Comparison of ENCODE assay signal across 14 mouse cellular contexts in the genomic region with DNA sequence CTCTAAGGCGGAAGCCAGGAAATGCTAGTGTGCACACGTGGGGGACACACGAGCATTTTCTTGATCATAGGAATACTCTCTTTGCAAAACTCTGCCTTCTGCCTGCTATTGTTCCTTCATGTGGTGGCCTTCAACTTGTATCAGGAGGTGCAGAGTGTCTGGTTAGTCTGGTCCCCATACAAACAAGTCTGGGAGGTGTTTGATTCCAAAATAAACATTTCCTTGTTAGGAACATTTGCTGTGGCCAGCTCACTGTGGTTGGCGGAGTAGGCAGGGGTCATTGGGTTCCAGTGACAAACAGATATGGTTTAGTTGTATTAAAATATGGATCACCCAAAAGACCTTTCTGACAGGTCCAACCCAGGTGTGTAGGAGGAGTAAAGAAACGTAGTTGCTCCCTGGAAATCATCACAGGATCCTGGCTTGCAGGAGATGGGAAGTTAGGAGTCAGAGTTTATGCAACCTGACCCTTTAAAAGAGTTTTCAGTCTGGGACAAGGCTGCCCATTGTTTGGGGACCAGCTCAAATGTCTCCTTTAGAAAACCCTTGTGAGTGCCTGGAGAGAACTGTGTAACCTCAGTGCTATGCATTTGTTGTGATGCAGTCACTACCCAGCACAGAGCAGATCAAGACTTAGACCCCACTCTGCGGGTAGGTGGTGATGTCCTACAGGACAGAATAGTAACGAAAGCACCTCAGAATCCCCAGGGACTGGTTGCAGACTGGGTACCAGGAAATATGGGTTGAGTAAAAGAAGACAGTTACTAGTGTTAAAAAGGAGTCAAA. TPM values are rescaled to one million over a fixed set of nuclear protein-coding genes. Genes with fewer than 3 reads are reported as not detected.
A peak's percentile ranks its signal among the peaks of the same experiment; 100 is the strongest.
DNase-seq lines count a peak whose midpoint lies in the region; ATAC-seq and TF ChIP-seq lines count a peak whose summit lies in the region.
"Had no signal": no experiment of that assay in that cellular context is flagged by ENCODE, and none has a peak within 500 bp of the region (broad histone marks: within the 10 kb centered on the region; RNA-seq: fewer than 3 reads in every experiment).

No protein-coding gene starts in this region.

- H3K4me3 ChIP-seq in hindbrain, embryonic 10.5 days = no peak overlapping the region
- H3K4me3 ChIP-seq in hindbrain, embryonic 12.5 days = no peak overlapping the region
- no peak overlapping the region for H3K4me3 ChIP-seq in lung, postnatal 0 days (ENCODE audit: low read depth, low read length)
- no peak overlapping the region for H3K4me3 ChIP-seq in stomach, postnatal 0 days (ENCODE audit: low read depth, low read length)
- H3K4me3 ChIP-seq in midbrain, embryonic 10.5 days = no peak overlapping the region
- H3K4me3 ChIP-seq: hindbrain, embryonic 13.5 days; megakaryocyte, embryonic 14.5 days; myocyte had no signal

- 63% methylated on average over 7 of the region's 7 CpGs for WGBS in hindbrain, embryonic 10.5 days
- WGBS in hindbrain, embryonic 12.5 days = 62% methylated on average over 7 of the region's 7 CpGs
- WGBS in lung, postnatal 0 days = 45% methylated on average over 7 of the region's 7 CpGs
- WGBS in stomach, postnatal 0 days = 41% methylated on average over 7 of the region's 7 CpGs
- WGBS in midbrain, embryonic 10.5 days = 81% methylated on average over 7 of the region's 7 CpGs

- no peaks in the 10 kb centered on the region for H3K27me3 ChIP-seq in hindbrain, embryonic 10.5 days (ENCODE audit: insufficient read depth, poor library complexity, severe bottlenecking)
- H3K27me3 ChIP-seq in hindbrain, embryonic 12.5 days = no peaks in the 10 kb centered on the region
- H3K27me3 ChIP-seq in lung, postnatal 0 days (replicated peaks; ENCODE audit: insufficient read depth, low read length) = no peaks in the 10 kb centered on the region
- H3K27me3 ChIP-seq in stomach, postnatal 0 days (ENCODE audit: control insufficient read depth, insufficient read depth, low read length) = no peaks in the 10 kb centered on the region
- no peaks in the 10 kb centered on the region for H3K27me3 ChIP-seq in midbrain, embryonic 10.5 days (ENCODE audit: low read depth, poor library complexity, severe bottlenecking)
- H3K27me3 ChIP-seq: hindbrain, embryonic 13.5 days had no signal

- DNase-seq in hindbrain, embryonic 10.5 days (ENCODE audit: low spot score) = peak; percentile 11
- peak; percentile 11 for DNase-seq in lung, postnatal 0 days (ENCODE audit: low spot score)
- DNase-seq in lung, postnatal 4 days = no peak
- peak; percentile 20 for DNase-seq in forelimb bud, embryonic 11.5 days (ENCODE audit: low read depth, low spot score)
- DNase-seq in stomach, postnatal 0 days (ENCODE audit: low spot score) = peak; percentile 20
- DNase-seq in urinary bladder, postnatal 14 days (ENCODE audit: low spot score) = no peak
- no peak for DNase-seq in midbrain, embryonic 10.5 days (ENCODE audit: low spot score)
- DNase-seq: cerebellum, postnatal 10 days; kidney, adult 11 months; thymus, postnatal 25 days had no signal

- no peak for TF ChIP-seq CTCF in lung, postnatal 0 days (IDR thresholded peaks at IDR 0.05)
- no peak for TF ChIP-seq CTCF in stomach, postnatal 0 days (IDR thresholded peaks at IDR 0.05; ENCODE audit: low read depth)

- H3K9me3 ChIP-seq in hindbrain, embryonic 10.5 days = no peaks in the 10 kb centered on the region
- H3K9me3 ChIP-seq in hindbrain, embryonic 12.5 days (replicated peaks) = no peaks in the 10 kb centered on the region
- no peaks in the 10 kb centered on the region for H3K9me3 ChIP-seq in lung, postnatal 0 days (ENCODE audit: low read length)
- H3K9me3 ChIP-seq in stomach, postnatal 0 days (ENCODE audit: control insufficient read depth, low read length) = no peaks in the 10 kb centered on the region
- H3K9me3 ChIP-seq in midbrain, embryonic 10.5 days (replicated peaks) = no peaks in the 10 kb centered on the region
- H3K9me3 ChIP-seq: hindbrain, embryonic 13.5 days; megakaryocyte, embryonic 14.5 days had no signal

- ATAC-seq in hindbrain, embryonic 12.5 days (ENCODE audit: low FRiP score) = no peak
- ATAC-seq in lung, postnatal 0 days = peak; percentile 26; the same call in 1 of the 2 replicates
- ATAC-seq in stomach, postnatal 0 days (ENCODE audit: low FRiP score, low TSS enrichment) = peak; percentile 54; the same call in 1 of the 2 replicates

- no peak for TF ChIP-seq EP300 in lung, postnatal 0 days (IDR thresholded peaks at IDR 0.05)
- TF ChIP-seq EP300 in stomach, postnatal 0 days (optimal IDR thresholded peaks at IDR 0.05) = no peak

- H3K4me1 ChIP-seq in hindbrain, embryonic 10.5 days (replicated peaks) = peaks cover 8% of the 10 kb centered on the region; the same call in 1 of the 2 replicates
- no peaks in the 10 kb centered on the region; the same call in 1 of the 2 replicates for H3K4me1 ChIP-seq in hindbrain, embryonic 12.5 days
- no peaks in the 10 kb centered on the region for H3K4me1 ChIP-seq in lung, postnatal 0 days (ENCODE audit: insufficient read depth, low read depth, low read length)
- H3K4me1 ChIP-seq in stomach, postnatal 0 days (replicated peaks; ENCODE audit: control insufficient read depth, insufficient read depth) = no peaks in the 10 kb centered on the region
- no peaks in the 10 kb centered on the region for H3K4me1 ChIP-seq in midbrain, embryonic 10.5 days
- H3K4me1 ChIP-seq: hindbrain, embryonic 13.5 days had no signal

- peak overlapping the region; percentile 59; the same call in 1 of the 2 replicates for H3K27ac ChIP-seq in hindbrain, embryonic 10.5 days
- H3K27ac ChIP-seq in hindbrain, embryonic 12.5 days = no peak overlapping the region
- H3K27ac ChIP-seq in lung, postnatal 0 days (ENCODE audit: low read length) = no peak overlapping the region
- H3K27ac ChIP-seq in stomach, postnatal 0 days (replicated peaks) = 0 out of 2 replicates have a peak overlapping the region, but pooled peaks have one; percentile 30
- H3K27ac ChIP-seq in midbrain, embryonic 10.5 days (replicated peaks) = no peak overlapping the region
- H3K27ac ChIP-seq: hindbrain, embryonic 13.5 days had no signal

- no peak overlapping the region for H3K4me2 ChIP-seq in hindbrain, embryonic 12.5 days (replicated peaks)
- no peak overlapping the region for H3K4me2 ChIP-seq in lung, postnatal 0 days (replicated peaks; ENCODE audit: low read depth, low read length)
- no peak overlapping the region for H3K4me2 ChIP-seq in stomach, postnatal 0 days (replicated peaks; ENCODE audit: low read depth)
- H3K4me2 ChIP-seq: hindbrain, embryonic 13.5 days had no signal

- no peak overlapping the region for H3K9ac ChIP-seq in hindbrain, embryonic 12.5 days
- no peak overlapping the region for H3K9ac ChIP-seq in lung, postnatal 0 days (replicated peaks; ENCODE audit: low read depth)
- H3K9ac ChIP-seq in stomach, postnatal 0 days (ENCODE audit: low read length) = no peak overlapping the region
- H3K9ac ChIP-seq: hindbrain, embryonic 13.5 days had no signal

- H3K36me3 ChIP-seq in hindbrain, embryonic 10.5 days = peaks cover 36% of the 10 kb centered on the region
- H3K36me3 ChIP-seq in hindbrain, embryonic 12.5 days = peaks cover 29% of the 10 kb centered on the region
- peaks cover 11% of the 10 kb centered on the region; the same call in 1 of the 2 replicates for H3K36me3 ChIP-seq in lung, postnatal 0 days (ENCODE audit: insufficient read depth, low read length)
- peaks cover 5% of the 10 kb centered on the region; the same call in 1 of the 2 replicates for H3K36me3 ChIP-seq in stomach, postnatal 0 days (ENCODE audit: control insufficient read depth, insufficient read depth, low read length)
- peaks cover 35% of the 10 kb centered on the region for H3K36me3 ChIP-seq in midbrain, embryonic 10.5 days

RNA-seq across cellular contexts. Expression of gene Abraxas2, which starts 28.2 kb away (rescaled TPM):
- 30.7 and 35.5 TPM in 2 replicates for polyA plus RNA-seq in hindbrain, embryonic 10.5 days (2016; fragmentation: Nextera tagmentation; extraction: Ambion mirVana)
- polyA plus RNA-seq in hindbrain, embryonic 12.5 days (2016; fragmentation: Nextera tagmentation; extraction: Ambion mirVana) = 35.8 and 36.2 TPM in 2 replicates
- polyA plus RNA-seq in lung, postnatal 0 days (2015; fragmentation: Nextera tagmentation; extraction: Ambion mirVana) = 26.7 and 27.1 TPM in 2 replicates
- polyA plus RNA-seq in stomach, postnatal 0 days (2015; fragmentation: Nextera tagmentation; extraction: Ambion mirVana) = 18.7 and 20.2 TPM in 2 replicates
- 36.2 and 36.6 TPM in 2 replicates for polyA plus RNA-seq in midbrain, embryonic 10.5 days (2016; fragmentation: Nextera tagmentation; extraction: Ambion mirVana)

RNA-seq across cellular contexts. Expression of gene Eef1akmt2, which starts 34.7 kb away (rescaled TPM):
- polyA plus RNA-seq in hindbrain, embryonic 10.5 days (2016; fragmentation: Nextera tagmentation; extraction: Ambion mirVana) = 76.6 and 80.1 TPM in 2 replicates
- polyA plus RNA-seq in hindbrain, embryonic 12.5 days (2016; fragmentation: Nextera tagmentation; extraction: Ambion mirVana) = 75.0 and 87.3 TPM in 2 replicates
- 34.5 and 37.2 TPM in 2 replicates for polyA plus RNA-seq in lung, postnatal 0 days (2015; fragmentation: Nextera tagmentation; extraction: Ambion mirVana)
- polyA plus RNA-seq in stomach, postnatal 0 days (2015; fragmentation: Nextera tagmentation; extraction: Ambion mirVana) = 39.0 and 39.9 TPM in 2 replicates
- 80.7 and 82.0 TPM in 2 replicates for polyA plus RNA-seq in midbrain, embryonic 10.5 days (2016; fragmentation: Nextera tagmentation; extraction: Ambion mirVana)

RNA-seq across cellular contexts. Expression of gene Zranb1, which starts 43.7 kb away (rescaled TPM):
- polyA plus RNA-seq in hindbrain, embryonic 10.5 days (2016; fragmentation: Nextera tagmentation; extraction: Ambion mirVana) = 9.1 and 9.2 TPM in 2 replicates
- polyA plus RNA-seq in hindbrain, embryonic 12.5 days (2016; fragmentation: Nextera tagmentation; extraction: Ambion mirVana) = 20.0 and 23.0 TPM in 2 replicates
- polyA plus RNA-seq in lung, postnatal 0 days (2015; fragmentation: Nextera tagmentation; extraction: Ambion mirVana) = 13.5 and 13.8 TPM in 2 replicates
- 16.9 and 17.9 TPM in 2 replicates for polyA plus RNA-seq in stomach, postnatal 0 days (2015; fragmentation: Nextera tagmentation; extraction: Ambion mirVana)
- polyA plus RNA-seq in midbrain, embryonic 10.5 days (2016; fragmentation: Nextera tagmentation; extraction: Ambion mirVana) = 8.1 and 9.7 TPM in 2 replicates

Comparison
In these comparisons a context has a peak if more than half of its experiments do, and no peak if none do; other contexts are left out.
1. DNase-seq: peak in hindbrain, embryonic 10.5 days (single experiment), lung, postnatal 0 days (single experiment), forelimb bud, embryonic 11.5 days (single experiment) and stomach, postnatal 0 days (single experiment); none in lung, postnatal 4 days (0 of 2), urinary bladder, postnatal 14 days (single experiment) and midbrain, embryonic 10.5 days (single experiment).
2. H3K27ac ChIP-seq: peak in hindbrain, embryonic 10.5 days (single experiment) and stomach, postnatal 0 days (single experiment); none in hindbrain, embryonic 12.5 days (single experiment), lung, postnatal 0 days (single experiment) and midbrain, embryonic 10.5 days (single experiment).